Mouse (Mus musculus) heart, postnatal 36 days (tissue): ENCODE measurements around the gene Nol9. TPM values are rescaled to one million over a fixed set of nuclear protein-coding genes. Genes with fewer than 3 reads are reported as not detected.
"Not testable (repeated sequence)": the region's sequence is repeated elsewhere in the genome, so short reads cannot be mapped to it uniquely, and the experiment has no call there.

Experiments used
- DNase-seq, 2 experiments: peaks; one replicate each; pipeline ENCODE4 v3.0.0; 2021 to 2022
- intact Hi-C: fragments of 180-260 bp; cut with DNase I; formaldehyde crosslinking; loops from one replicate; pipeline ENCODE4 v1.15.1; 2025
- total RNA-seq, 2 experiments: library from RNA; stranded (reverse); gene quantifications; 2 replicates each; pipeline ENCODE4 v1.2.3; 2021

Nol9 gene
- total RNA-seq, 2 experiments from 2014 or later: 10.1 to 10.5 TPM

DNA sequence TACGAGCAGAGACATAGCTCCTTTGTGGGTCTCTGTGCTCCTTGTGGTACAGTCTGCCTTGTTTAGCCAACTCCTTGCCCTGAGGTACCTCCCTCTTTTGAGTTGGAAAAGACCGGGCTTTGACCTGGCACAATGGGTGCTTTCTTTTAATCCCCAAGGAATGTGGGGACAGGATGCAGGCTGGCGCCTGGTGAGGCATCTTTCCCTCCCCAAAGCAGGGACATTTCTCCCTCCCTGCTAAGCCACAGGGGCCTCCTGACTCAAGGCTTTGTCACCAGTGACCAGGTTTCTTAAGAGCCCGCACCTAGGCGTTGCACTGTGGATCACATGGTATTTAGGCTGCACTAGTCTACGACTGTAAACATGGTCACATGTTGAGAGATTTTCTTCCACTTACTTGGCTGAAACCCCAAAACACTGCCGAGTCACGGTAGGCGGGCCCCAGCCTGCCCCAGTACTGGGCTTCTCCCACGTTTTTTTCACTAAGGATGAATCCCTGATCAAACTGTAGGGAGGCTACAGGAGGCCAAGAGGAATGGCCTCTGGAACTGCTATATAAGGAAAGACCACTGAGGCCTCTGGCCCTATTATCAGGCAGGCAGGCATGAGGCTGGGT lies 28.9 kb upstream of the Nol9 start:
- intact Hi-C loops: no loop called here
- peak; percentile 40 to 61 for DNase-seq

DNA sequence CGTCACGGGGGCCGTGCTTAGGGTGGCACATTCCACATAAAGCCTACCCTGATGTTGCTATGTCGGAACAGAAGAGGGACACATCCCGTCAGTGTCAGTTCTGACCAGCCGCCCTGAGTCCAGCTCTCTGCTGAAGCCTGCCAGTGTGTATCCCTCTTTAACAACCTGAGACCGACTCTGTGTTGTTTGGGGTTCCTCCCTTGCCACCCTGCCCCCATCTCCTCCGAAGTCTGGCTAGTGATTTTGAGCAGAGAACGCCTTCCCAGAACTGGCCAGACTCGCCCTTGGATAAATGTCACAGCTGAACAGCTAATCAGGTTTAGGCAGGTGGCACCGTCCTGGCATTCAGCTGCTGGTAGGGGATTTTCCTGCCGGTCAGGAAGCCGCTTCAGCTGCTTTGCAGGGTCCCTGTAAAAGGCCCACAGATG lies 28.4 kb upstream of the Nol9 start:
- intact Hi-C loops: no loop called here
- peak in 1 of 2 experiments; percentile 22 for DNase-seq

DNA sequence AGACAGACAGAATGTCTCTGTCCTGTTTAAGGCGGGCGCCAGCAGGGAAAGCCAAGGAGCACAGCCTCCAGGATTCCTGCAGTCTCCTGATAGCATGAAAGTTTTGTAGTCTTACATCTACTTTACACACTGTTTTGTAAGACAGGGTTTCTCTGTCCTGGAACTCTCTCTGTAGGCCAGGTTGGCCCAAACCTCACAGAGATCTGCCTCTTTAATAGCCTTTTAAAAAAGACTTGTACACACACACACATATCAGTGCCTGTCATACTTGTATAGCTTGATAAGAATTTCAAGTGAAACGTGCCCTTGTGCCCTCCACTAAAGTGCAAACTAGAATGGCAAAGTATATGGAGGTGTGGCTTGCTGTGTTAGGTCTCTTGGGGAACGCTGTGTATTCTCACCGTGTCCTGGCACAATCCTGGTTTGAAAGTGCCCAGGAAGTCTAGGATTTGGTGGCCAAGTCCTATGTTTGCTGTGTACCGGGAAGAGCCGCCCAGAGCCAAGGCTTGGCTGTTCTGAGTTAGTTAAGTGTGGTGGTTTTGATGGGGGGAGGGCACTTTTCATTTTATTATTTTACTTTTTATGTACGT lies 27.9 kb upstream of the Nol9 start:
- no peak for DNase-seq

DNA sequence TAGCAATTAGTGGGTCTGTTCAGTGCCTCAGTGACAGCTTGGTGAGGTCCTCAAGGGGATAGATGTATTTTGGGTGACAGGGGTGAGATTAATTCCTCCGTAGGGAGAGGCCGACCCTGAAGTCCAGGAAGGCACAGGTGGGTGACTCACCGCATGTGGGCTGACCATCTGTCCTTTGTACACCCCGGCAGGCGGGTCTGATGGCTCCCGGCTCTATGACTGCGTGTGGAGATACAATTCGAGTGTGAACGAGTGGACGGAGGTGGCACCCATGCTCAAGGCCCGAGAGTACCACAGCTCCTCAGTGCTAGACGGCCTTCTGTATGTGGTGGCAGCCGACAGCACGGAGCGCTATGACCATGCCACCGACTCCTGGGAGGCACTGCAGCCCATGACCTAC lies 27.0 kb upstream of the Nol9 start:
- DNase-seq: no peak
- intact Hi-C loops: no loop called here

More for the DNA sequence above, 27.9 kb upstream of the Nol9 start:
- intact Hi-C loops: no loop called here

DNA sequence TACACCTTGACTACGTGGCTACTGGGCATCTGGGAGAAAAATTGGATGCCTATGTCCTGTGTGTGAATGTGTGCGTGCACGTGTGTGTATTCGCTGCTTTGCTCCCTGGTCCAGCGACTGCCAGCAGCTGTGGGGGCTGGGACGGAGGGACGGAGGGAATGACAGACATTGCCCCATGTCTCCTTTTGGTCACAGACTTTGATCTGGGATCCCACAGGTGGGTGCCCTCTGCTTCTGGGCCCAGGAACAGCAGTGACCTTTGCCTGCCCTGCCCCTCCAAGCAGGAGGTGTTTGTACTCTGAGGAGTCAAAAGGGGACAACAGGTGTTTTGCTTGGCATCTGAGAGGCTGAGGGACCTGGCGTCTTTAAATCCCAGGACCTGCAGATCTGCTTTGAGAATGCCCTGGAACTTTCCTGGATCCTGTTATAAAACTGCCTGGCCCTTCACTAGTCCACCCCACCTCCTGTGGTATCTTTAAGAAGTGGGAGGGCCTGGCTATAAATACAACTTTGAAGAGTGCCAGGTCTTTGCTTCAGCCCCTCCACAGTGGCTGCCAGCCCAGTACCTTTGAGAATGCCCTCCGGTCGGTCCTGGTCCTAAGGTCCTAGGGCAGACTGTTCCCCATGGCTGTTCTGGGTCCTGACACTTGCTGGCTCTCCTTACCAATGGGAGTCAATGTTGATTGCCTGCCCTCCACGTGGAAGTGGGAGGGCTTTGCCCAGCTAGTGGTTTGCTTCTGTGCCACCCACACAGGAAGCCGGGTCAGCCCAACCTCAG lies 25.9 kb upstream of the Nol9 start:
- DNase-seq: peak; percentile 32 to 56
- intact Hi-C loops: no loop called here

DNA sequence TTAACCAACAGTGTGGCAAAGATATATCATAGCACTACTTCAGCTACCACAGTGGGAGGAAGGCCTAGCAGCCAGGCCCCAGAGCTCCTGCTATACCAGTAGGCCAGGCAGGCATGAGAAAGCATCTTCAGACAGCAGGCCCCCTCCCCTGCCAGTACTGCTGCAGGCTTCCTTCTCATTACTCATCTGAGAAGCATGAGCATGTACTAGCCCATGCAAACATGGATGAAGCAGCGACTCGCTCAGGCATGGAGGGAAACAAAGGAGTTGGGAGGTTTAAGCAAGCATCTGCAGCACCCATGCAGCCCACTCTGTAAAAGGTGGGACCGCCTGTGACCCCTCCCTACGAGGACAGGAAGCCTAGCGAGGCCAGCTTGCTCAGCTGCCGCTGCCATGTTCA lies 20.0 kb upstream of the Nol9 start:
- intact Hi-C loops: no loop called here
- no peak for DNase-seq

DNA sequence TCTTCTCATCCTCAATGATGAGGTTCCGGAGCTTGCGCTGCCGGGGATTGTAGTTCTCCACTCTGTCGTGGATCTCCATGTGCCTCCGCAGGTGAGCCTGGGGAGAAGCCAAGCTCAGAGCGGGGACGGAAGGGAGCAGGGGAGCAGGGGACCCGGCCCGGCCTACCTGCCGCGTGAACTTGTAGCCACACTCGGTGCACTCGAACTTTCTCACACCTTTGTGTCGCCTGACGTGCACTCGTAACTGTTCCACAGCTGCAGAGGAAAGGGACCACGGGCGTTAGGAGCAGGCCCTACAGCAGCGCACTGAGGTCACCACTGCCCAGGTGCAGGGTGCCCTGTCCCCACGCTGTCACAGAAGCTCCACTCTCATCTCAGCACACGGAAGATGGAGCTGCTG lies 19.1 kb upstream of the Nol9 start:
- intact Hi-C loops: no loop called here
- no peak for DNase-seq

DNA sequence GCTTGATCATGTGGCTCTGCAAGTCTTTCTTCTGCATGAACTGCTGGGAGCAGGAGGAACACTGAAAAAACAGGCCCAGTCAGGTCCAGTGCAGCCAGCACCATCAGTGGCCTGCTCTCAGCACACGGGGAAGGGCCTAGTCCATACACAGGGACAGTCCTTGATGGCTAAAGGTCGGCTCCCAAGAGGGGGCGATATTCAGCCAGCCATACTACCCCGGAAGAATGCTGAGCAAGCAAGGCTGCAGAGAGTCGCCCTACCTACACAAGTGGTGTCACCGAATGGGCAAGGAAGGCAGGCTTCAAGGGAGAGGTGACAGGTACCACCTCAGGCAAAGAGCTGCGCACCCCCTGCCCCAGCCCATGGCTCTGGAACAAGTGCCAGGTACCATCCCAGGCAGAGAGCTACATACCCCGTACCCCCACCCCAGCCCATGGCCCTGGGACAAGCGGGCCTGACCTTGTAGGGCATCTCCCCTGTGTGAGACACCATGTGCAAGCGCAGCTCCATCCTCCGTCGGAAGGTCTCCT lies 17.5 kb upstream of the Nol9 start:
- intact Hi-C loops: no loop called here
- no peak for DNase-seq

DNA sequence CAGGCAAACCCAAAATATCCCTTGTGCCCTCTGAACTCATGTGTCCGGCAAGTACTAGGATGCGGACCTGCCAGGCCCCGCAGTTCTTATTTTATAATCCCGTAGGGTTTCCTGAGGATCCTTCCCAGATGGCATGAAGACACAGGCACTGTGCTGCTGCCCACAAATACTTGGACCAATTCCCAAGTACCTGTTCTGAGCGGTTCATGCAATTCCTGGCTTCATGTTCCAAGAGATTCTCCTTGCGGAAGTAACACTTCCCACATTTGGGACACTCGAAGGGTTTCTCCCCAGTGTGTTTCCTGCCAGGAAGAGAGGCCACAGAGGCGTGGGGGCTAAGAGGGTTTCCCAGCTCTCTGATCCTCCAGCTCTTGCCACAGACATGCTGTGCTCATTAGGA lies 16.6 kb upstream of the Nol9 start:
- DNase-seq: no peak
- intact Hi-C loops: no loop called here

DNA sequence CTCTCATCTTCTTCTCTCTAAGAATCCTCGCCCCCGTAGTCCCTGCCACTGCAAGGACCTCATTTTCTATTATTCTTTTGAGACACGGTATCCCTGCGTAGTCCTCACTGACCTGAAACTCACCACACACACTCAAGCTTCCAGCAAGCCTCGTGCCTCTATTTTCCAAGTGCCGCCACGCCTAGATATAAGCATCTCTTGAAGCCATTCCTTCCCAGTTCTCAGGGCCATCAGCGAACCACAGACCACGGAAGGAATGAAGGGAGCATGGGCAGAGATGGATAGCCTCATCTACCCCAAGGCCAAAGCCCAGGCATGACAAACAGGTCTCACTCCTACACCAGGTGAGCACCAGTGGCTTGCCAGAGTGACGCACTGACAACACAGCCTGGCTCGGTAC lies 14.6 kb upstream of the Nol9 start:
- DNase-seq: no peak
- intact Hi-C loops: no loop called here

DNA sequence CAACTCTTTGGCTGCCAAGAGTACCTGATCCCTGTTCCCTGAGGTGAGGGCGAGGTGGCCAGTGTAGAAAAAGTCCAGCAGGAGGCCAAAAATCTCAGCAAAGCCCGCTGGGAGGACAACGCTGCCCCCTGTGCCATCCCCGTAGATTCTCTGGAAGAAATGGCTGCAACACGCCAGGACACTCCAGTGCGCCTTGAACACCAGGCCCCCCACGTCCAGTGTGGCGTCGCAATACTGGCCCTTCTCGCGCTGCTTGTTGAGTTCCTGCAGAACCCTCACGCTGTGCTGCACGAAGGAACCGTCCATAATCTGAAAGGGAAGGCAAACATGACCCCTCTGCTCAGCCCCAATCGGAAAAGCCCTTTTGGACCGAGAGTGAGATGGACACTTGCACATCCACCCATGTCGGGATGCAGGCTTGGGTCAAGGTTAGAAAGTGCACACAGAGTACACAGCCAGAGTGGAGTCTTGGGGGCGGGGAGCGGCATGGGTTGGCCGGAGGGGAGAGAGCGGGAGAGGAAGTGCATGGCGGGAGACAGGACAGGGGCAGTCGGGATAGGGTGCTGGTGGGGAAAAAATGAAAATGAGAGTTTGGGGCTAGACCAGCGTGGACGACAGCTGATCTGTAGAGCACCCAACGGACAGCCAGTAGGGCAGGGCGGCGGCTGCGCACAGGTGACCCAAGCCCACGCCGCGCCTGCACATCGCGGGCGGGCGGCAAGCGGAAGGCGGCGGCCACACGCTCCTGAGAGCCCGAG lies 12.2 kb upstream of the Nol9 start:
- intact Hi-C loops: loop anchor here (1.0 kb wide), 1 partner anchor 19 kb away; the partner anchor contains the start of gene Klhl21
- no peak for DNase-seq

DNA sequence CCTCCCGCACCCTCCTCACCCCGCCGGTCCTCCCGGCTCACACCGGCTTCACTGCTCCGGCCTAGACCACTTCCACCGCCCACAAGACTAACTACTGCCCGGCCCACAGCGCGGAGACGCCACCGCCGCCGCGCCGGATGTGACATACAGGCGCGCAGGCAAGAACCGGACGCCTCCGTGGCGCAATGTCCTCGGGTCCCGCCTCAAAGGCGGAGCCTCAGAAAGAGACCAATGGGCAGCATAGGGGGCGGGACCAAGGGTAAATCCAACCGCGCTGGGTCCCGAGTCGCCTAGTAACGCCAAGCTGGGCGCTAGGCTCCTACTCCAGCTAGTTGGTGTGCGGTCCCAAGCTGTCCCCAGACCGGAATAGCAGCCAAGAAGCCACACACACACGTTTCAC lies 11.6 kb upstream of the Nol9 start, which contains the start of gene Zbtb48:
Zbtb48 (minus strand) TSS at position 148 of the 400 bp plus-strand sequence.
- DNase-seq: peak; percentile 95
- intact Hi-C loops: loop anchor here (1.0 kb wide), 1 partner anchor 19 kb away; the partner anchor contains the start of gene Klhl21

DNA sequence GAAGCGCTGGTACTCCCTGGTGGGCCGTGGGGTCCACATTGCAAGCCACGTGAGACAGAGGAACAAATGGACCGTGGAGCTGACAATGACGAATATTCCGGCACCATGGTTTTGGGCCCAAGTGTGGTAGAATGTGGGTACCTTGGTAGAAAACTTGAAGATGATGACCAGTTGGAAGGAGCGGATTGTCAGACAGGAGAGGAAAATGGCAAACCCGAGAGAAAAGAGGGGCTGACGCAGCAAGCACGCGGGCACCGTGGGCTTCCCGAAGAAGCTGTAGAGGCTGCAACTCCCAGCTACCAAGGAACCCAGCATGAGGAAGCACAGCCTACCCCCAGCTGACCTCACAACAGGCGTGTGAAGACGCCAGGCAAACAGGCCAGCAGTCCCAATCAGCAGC lies 10.7 kb upstream of the Nol9 start:
- no peak for DNase-seq
- intact Hi-C loops: loop anchor here (2.0 kb wide), 1 partner anchor 40 kb away; the partner anchor contains the start of gene Thap3

DNA sequence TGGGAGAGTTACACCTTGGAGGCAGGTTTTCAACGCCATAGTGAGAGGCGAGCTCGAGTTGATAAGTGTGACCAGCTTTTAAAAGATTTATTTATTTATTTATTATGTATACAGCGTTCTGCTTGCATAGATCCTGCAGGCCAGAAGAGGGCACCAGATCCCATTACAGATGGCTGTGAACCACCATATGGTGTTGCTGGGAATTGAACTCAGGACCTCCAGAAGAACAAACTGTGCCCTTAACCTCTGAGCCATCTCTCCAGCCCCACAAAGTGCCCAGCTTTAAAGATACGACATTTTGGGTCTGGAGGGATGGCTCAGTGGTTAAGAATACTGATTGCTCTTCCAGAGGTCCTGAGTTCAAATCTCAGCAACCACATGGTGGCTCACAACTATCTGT lies 10.0 kb upstream of the Nol9 start:
- intact Hi-C loops: loop anchor here (2.0 kb wide), 1 partner anchor 40 kb away; the partner anchor contains the start of gene Thap3
- no peak for DNase-seq

DNA sequence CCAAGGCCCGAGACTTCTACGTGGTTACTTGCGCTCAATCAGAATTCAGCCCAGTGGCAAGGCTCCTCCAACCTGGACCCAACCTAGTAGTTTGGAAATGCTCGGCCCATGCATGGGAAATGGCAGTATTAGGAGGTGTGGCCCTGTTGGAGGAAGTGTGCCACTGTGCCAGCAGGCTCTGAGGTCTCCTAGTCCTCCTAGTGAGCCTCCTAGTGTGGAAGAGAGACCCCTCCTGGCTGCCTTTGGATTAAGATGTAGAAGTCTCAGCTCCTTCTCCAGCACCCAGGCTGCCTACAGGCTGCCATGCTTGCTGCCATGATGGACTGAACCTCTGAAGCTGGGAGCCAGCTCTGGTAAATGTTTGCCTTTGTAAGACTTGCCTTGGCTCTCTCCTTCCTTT lies 9.1 kb upstream of the Nol9 start:
- intact Hi-C loops: loop anchor here (2.0 kb wide), 1 partner anchor 41 kb away; the partner anchor contains the start of gene Thap3
- DNase-seq: no peak

DNA sequence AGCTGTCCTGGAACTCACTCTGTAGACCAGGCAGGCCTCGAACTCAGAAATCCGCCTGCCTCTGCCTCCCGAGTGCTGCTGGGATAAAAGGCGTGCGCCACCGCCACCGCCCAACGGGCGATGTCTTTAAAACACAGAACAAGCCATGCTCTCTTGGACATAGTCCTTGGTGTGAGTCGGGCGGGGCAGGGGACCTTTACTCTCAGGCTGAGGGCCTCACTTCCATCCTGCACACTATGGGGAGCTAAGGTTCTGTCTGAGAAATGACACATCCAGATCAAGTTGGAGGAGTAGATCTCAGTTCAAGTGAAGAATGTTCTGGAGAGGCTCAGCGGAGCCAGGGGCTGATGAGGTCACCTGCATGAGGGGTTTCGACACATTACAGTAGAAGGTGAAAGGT lies 6.2 kb upstream of the Nol9 start:
- intact Hi-C loops: no loop called here

DNA sequence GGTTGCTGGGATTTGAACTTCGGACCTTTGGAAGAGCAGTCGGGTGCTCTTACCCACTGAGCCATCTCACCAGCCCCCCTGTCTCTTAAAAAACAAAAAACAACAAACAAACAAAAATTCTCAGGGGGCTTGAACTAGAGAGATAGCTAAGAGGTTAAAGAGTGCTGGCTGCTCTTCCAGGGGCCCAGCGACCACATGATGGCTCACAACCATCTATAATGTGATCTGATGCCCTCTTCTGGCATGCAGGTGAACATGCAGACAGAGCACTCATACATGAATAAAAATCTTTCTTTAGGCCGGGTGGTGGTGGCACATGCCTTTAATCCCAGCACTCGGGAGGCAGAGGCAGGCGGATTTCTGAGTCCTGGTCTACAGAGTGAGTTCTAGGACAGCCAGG lies 2.7 kb upstream of the Nol9 start:
- intact Hi-C loops: loop anchor here (5.0 kb wide), 1 partner anchor 104 kb away; the partner anchor contains the start of gene Dnajc11

More for the DNA sequence above, 6.2 kb upstream of the Nol9 start:
- DNase-seq: no peak

DNA sequence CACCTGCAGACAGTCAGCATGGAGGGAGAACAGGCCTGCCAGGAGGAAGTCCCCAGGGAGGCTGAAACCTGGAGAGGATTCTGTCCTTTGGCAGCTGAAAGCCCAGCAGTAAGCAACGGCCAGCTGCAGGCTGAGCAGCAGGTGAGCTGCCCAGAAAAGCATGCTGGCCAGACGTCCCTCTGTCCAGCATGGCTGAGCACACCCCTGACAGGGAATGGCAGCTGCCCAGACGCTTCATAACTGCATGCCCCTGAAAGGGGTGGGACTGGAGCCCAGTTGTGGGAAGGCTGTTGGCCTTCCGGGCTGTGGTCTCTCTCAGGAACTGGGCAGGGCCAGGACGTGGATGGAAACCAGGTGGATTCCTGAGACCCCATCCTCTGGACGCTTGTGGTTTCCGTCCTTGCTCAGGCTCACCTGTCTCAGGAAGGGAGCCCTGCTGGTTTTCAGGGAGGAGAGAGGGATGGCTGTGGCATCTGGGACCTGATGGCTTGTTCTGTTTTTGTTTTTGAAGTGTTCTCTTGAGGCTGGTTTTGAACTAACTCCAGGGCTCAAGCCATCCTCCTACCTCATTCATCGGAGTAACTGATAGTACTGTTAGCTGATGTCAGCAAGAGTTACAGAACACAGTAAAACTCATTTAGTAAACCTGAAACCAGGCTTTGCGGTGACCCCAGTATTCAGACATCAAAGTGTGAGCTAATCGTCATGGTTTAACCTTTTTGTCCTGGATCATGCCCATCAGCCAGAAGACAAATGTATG lies 716 bp upstream of the Nol9 start, which contains the start of gene Tas1r1:
Tas1r1 (minus strand) TSS at position 344 of the 760 bp plus-strand sequence.
- intact Hi-C loops: loop anchor here (2.0 to 5.0 kb wide), 3 partner anchors 52 to 106 kb away; partner anchors contain the start of gene Dnajc11
- DNase-seq: no peak

More for the DNA sequence above, 2.7 kb upstream of the Nol9 start:
- not testable (repeated sequence) for DNase-seq

DNA sequence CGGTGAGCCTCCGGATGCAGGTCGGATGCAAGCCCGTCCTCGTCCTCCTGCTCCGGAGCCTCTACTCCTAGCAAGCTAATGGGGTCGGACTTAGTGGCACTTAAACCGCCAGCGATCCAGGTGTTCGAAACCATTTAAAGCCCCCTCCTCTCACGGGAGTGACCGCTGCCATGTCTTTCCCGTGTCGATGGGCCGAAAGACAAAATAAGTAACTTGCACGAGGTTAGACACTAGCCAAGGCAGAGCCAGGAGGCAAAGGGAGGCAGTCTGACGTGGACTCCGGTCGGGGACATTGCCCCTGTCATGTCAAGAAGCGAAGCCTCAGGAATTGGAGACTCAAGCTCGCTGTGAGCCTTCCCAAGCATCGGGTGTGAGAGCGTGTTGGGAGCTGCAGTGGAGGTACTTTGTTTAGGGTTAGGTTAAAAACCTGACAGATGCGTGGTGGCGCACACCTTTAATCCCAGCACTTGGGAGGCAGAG lies 750 bp downstream of the Nol9 start:
- no peak for DNase-seq
- intact Hi-C loops: loop anchor here (2.0 to 5.0 kb wide), 3 partner anchors 53 to 108 kb away; partner anchors contain the start of gene Dnajc11
